Mouse (Mus musculus) spleen, adult 2 months (tissue): ENCODE measurements around the gene Tmem88b. TPM values are rescaled to one million over a fixed set of nuclear protein-coding genes. Genes with fewer than 3 reads are reported as not detected.

Experiments used
- DNase-seq, 2 experiments: peaks; one replicate each; pipeline versions ENCODE4 v3.0.0 to v3.0.0-alpha.2; 2012 to 2021; ENCODE audit warnings: low spot score in 2 of 2, low read depth in 1 of 2
- H3K27ac ChIP-seq: fragments of 200-500 bp; 2 replicates; pipeline ENCODE4 v1.5.1; 2012; ENCODE audit warnings: low read length, inconsistent platforms; ENCODE audit not compliant: insufficient read depth
- H3K27me3 ChIP-seq: fragments of 200-500 bp; 2 replicates; pipeline ENCODE4 v1.6.1; 2012; ENCODE audit warnings: mild to moderate bottlenecking, moderate library complexity, low read length, inconsistent platforms; ENCODE audit not compliant: control insufficient read depth, insufficient read depth
- H3K36me3 ChIP-seq: fragments of 200-500 bp; 2 replicates; pipeline ENCODE4 v1.6.1; 2012; ENCODE audit warnings: mild to moderate bottlenecking, low read length, inconsistent platforms; ENCODE audit not compliant: control insufficient read depth, insufficient read depth
- H3K4me1 ChIP-seq: fragments of 200-500 bp; 2 replicates; pipeline ENCODE4 v1.6.1; 2011; ENCODE audit warnings: inconsistent platforms; ENCODE audit not compliant: control insufficient read depth, insufficient read depth, insufficient read length
- H3K4me3 ChIP-seq: fragments of 200-500 bp; 2 replicates; pipeline ENCODE4 v1.5.1; 2011; ENCODE audit warnings: mild to moderate bottlenecking, inconsistent platforms; ENCODE audit not compliant: insufficient read depth, insufficient read length; ENCODE audit errors: extremely low read depth
- CTCF ChIP-seq: fragments of 200-500 bp; IDR thresholded peaks from 2 replicates; pipeline ENCODE4 v1.5.1; 2011; ENCODE audit warnings: mild to moderate bottlenecking, inconsistent platforms; ENCODE audit not compliant: insufficient read depth, insufficient read length, insufficient replicate concordance; ENCODE audit errors: extremely low read depth
- POLR2A ChIP-seq: fragments of 200-500 bp; IDR thresholded peaks from 2 replicates; pipeline ENCODE4 v1.6.1; 2011; ENCODE audit warnings: low read depth, low read length, inconsistent platforms
- WGBS: fragments of 180-500 bp; shearing (Covaris S2); methylation state at CpG from one replicate; pipeline ENCODE4 v1.1.7; 2018; 5-methylcytosine and 5-hydroxymethylcytosine counted together
- polyA plus RNA-seq: library from polyadenylated mRNA; depleted of rRNA; stranded (reverse); fragments of >200 nt; gene quantifications from 2 replicates; pipeline ENCODE4 v1.2.3, GENCODE M21; 2012

Gene Tmem88b
- polyA plus RNA-seq, 1 experiment: 0.16 TPM

GRCm38 (mm10) chr4:155803340-155804041, 17.8 kb upstream of the Tmem88b start:
- peak overlapping the region; percentile 59 for H3K27ac ChIP-seq

GRCm38 (mm10) chr4:155802741-155803339, 17.2 kb upstream of the Tmem88b start, which contains the start of gene Mrpl20:
TSS of gene Mrpl20 (plus strand) at chr4:155802878.
- TF ChIP-seq CTCF (no peak), POLR2A (no peak)
- peak within 1 kb of the TSS; percentile 95 for H3K4me3 ChIP-seq
- peak within 1 kb of the TSS; percentile 59 for H3K27ac ChIP-seq

More at GRCm38 (mm10) chr4:155803340-155804041, 17.8 kb upstream of the Tmem88b start:
- peak; percentile 90 to 94 for DNase-seq
- H3K4me1 ChIP-seq: peaks cover 6% of the 10 kb centered on the region; the same call in 1 of the 2 replicates
- peak; percentile 85 for TF ChIP-seq POLR2A
- no peak for TF ChIP-seq CTCF
- under 1% methylated on average over 58 of the region's 58 CpGs for WGBS
- H3K36me3 ChIP-seq: peaks cover 16% of the 10 kb centered on the region
- peak overlapping the region; percentile 95 for H3K4me3 ChIP-seq
- H3K27me3 ChIP-seq: no peaks in the 10 kb centered on the region

GRCm38 (mm10) chr4:155802075-155802474, 16.4 kb upstream of the Tmem88b start:
- no peak overlapping the region for H3K27ac ChIP-seq
- DNase-seq: no peak
- no peaks in the 10 kb centered on the region for H3K27me3 ChIP-seq
- 100% methylated on average over 1 of the region's 1 CpGs for WGBS
- H3K4me3 ChIP-seq: no peak overlapping the region
- peaks cover 5% of the 10 kb centered on the region for H3K36me3 ChIP-seq
- peaks cover 6% of the 10 kb centered on the region; the same call in 1 of the 2 replicates for H3K4me1 ChIP-seq
- TF ChIP-seq CTCF (no peak), POLR2A (no peak)

More at GRCm38 (mm10) chr4:155802741-155803339, 17.2 kb upstream of the Tmem88b start, which contains the start of gene Mrpl20:
- H3K27me3 ChIP-seq: no peaks in the 10 kb centered on the region
- H3K4me1 ChIP-seq: peaks cover 6% of the 10 kb centered on the region; the same call in 1 of the 2 replicates
- H3K36me3 ChIP-seq: peaks cover 10% of the 10 kb centered on the region
- 7% methylated on average over 12 of the region's 12 CpGs for WGBS
- peak in 1 of 2 experiments; percentile 26 for DNase-seq

- Histone ChIP-seq H3K27ac (no peak overlapping the region), H3K4me1 (no peaks in the 10 kb centered on the region), H3K27me3 (no peaks in the 10 kb centered on the region; the same call in 1 of the 2 replicates), H3K4me3 (no peak overlapping the region), H3K36me3 (no peaks in the 10 kb centered on the region)
- WGBS: 78% methylated on average over 2 of the region's 2 CpGs
- DNase-seq: no peak
- TF ChIP-seq POLR2A (no peak), CTCF (no peak)
Measured at GRCm38 (mm10) chr4:155793730-155794129, 8.1 kb upstream of the Tmem88b start.

- WGBS: 85% methylated on average over 24 of the region's 24 CpGs
- H3K36me3 ChIP-seq: no peaks in the 10 kb centered on the region
- no peak for TF ChIP-seq POLR2A
- TF ChIP-seq CTCF: no peak
- no peak for DNase-seq
- no peaks in the 10 kb centered on the region for H3K4me1 ChIP-seq
- H3K4me3 ChIP-seq: no peak overlapping the region
- no peaks in the 10 kb centered on the region for H3K27me3 ChIP-seq
- no peak overlapping the region for H3K27ac ChIP-seq
Measured at GRCm38 (mm10) chr4:155791240-155791933, 5.7 kb upstream of the Tmem88b start.

- Histone ChIP-seq H3K27me3 (no peaks in the 10 kb centered on the region), H3K4me3 (no peak overlapping the region), H3K27ac (no peak overlapping the region), H3K36me3 (no peaks in the 10 kb centered on the region), H3K4me1 (no peaks in the 10 kb centered on the region)
- no peak for DNase-seq
- TF ChIP-seq CTCF (no peak), POLR2A (no peak)
- WGBS: 77% methylated on average over 3 of the region's 3 CpGs
Measured at GRCm38 (mm10) chr4:155790650-155791161, 5.0 kb upstream of the Tmem88b start.
